Mouse (Mus musculus) MEL (cell line): ENCODE measurements at regions not wholly inside any gene's neighbourhood (a gene's known extent, or its start where the extent isn't known, plus 50 kb on each side); places are given as distances from the start of the nearest gene placed in this dataset.

Experiments
- DNase-seq: peaks from one replicate; pipeline ENCODE4 v3.0.0; 2011; ENCODE audit warnings: low read depth, low spot score
- H3K27ac ChIP-seq: 2 replicates; pipeline ENCODE4 v1.5.1; 2012; ENCODE audit warnings: low read depth, mild to moderate bottlenecking, control low read depth, low read length, moderate library complexity; ENCODE audit not compliant: control insufficient read depth
- H3K27me3 ChIP-seq, 2 experiments: fragments of 150-350 bp in 1 of 2; sonication (generic) in 1 of 2; 2 replicates each; pipeline ENCODE4 v1.6.1; 2012; ENCODE audit warnings: low read length in 2 of 2, mild to moderate bottlenecking in 2 of 2, improper control_type of control experiment in 1 of 2, moderate library complexity in 1 of 2; ENCODE audit not compliant: insufficient read depth in 2 of 2, control insufficient read depth in 1 of 2
- H3K36me3 ChIP-seq, 2 experiments: 2 replicates each; pipeline ENCODE4 v1.6.1; 2012 to 2014; ENCODE audit warnings: low read length in 2 of 2, improper control_type of control experiment in 1 of 2, inconsistent platforms in 1 of 2, mild to moderate bottlenecking in 1 of 2; ENCODE audit not compliant: insufficient read depth in 2 of 2, control insufficient read depth in 1 of 2
- H3K4me1 ChIP-seq, 2 experiments: fragments of 150-350 bp in 1 of 2; sonication (generic) in 1 of 2; 2 replicates each; pipeline ENCODE4 v1.6.1; 2012; ENCODE audit warnings: low read length in 2 of 2, improper control_type of control experiment in 1 of 2, mild to moderate bottlenecking in 1 of 2; ENCODE audit not compliant: insufficient read depth in 2 of 2, control insufficient read depth in 1 of 2
- H3K4me3 ChIP-seq, 2 experiments: fragments of 150-350 bp in 1 of 2; sonication (generic) in 1 of 2; 2 replicates each; pipeline ENCODE4 v1.5.1; 2012; ENCODE audit warnings: low read depth in 2 of 2, low read length in 2 of 2, mild to moderate bottlenecking in 2 of 2, moderate library complexity in 2 of 2, control low read depth in 1 of 2, improper control_type of control experiment in 1 of 2; ENCODE audit not compliant: control insufficient read depth in 1 of 2, insufficient read depth in 1 of 2
- H3K79me2 ChIP-seq: 2 replicates; pipeline ENCODE4 v1.6.1; 2012; ENCODE audit warnings: mild to moderate bottlenecking, low read length, moderate library complexity; ENCODE audit not compliant: control insufficient read depth, poor library complexity, insufficient read depth
- H3K9ac ChIP-seq: 2 replicates; pipeline ENCODE4 v1.6.1; 2012; ENCODE audit warnings: low read depth, mild to moderate bottlenecking, control low read depth, low read length, moderate library complexity; ENCODE audit not compliant: control insufficient read depth, poor library complexity, severe bottlenecking
- H3K9me3 ChIP-seq: fragments of 150-350 bp; sonication (generic); replicated peaks from 2 replicates; pipeline ENCODE4 v1.6.1; 2012; ENCODE audit warnings: mild to moderate bottlenecking, low read length, improper control_type of control experiment, moderate library complexity; ENCODE audit not compliant: insufficient read depth
- BHLHE40 ChIP-seq: IDR thresholded peaks from 2 replicates; pipeline ENCODE4 v1.6.1; 2012; ENCODE audit warnings: low read depth, mild to moderate bottlenecking, inconsistent platforms, low read length, improper control_type of control experiment, borderline replicate concordance
- CHD1 ChIP-seq: IDR thresholded peaks from 2 replicates; pipeline ENCODE4 v1.6.1; 2012; ENCODE audit warnings: low read depth, mild to moderate bottlenecking, inconsistent platforms, low read length, improper control_type of control experiment
- CTCF ChIP-seq, 3 experiments: IDR thresholded peaks in 2 of 3; conservative IDR thresholded peaks in 1 of 3; 2 replicates each; pipeline ENCODE4 v1.5.1; 2011 to 2012; ENCODE audit warnings: low read length in 3 of 3, low read depth in 2 of 3, mild to moderate bottlenecking in 2 of 3, improper control_type of control experiment in 1 of 3, inconsistent platforms in 1 of 3, mixed read lengths in 1 of 3, moderate library complexity in 1 of 3; ENCODE audit not compliant: control insufficient read depth in 1 of 3, insufficient read depth in 1 of 3, poor library complexity in 1 of 3, severe bottlenecking in 1 of 3
- E2F4 ChIP-seq: IDR thresholded peaks from 2 replicates; pipeline ENCODE4 v1.6.1; 2011; ENCODE audit warnings: low read depth, low read length, improper control_type of control experiment, borderline replicate concordance
- ELF1 ChIP-seq: IDR thresholded peaks from 2 replicates; pipeline ENCODE4 v1.6.1; 2014; ENCODE audit warnings: low read depth, mild to moderate bottlenecking, inconsistent platforms, low read length, improper control_type of control experiment, moderate library complexity
- EP300 ChIP-seq, 2 experiments: IDR thresholded peaks; 2 replicates each; pipeline ENCODE4 v1.6.1; 2011; ENCODE audit warnings: improper control_type of control experiment in 2 of 2, low read length in 2 of 2, low read depth in 1 of 2, mild to moderate bottlenecking in 1 of 2
- JUND ChIP-seq: IDR thresholded peaks from 2 replicates; pipeline ENCODE4 v1.6.1; 2011; ENCODE audit warnings: low read depth, mild to moderate bottlenecking, improper control_type of control experiment, low read length
- MAFK ChIP-seq: IDR thresholded peaks from 2 replicates; pipeline ENCODE4 v1.6.1; 2011; ENCODE audit warnings: low read depth, mild to moderate bottlenecking, low read length, improper control_type of control experiment, borderline replicate concordance
- MEF2A ChIP-seq: IDR thresholded peaks from 2 replicates; pipeline ENCODE4 v1.6.1; 2014; ENCODE audit warnings: low read depth, mild to moderate bottlenecking, inconsistent platforms, low read length, improper control_type of control experiment; ENCODE audit not compliant: poor library complexity, insufficient replicate concordance, severe bottlenecking; ENCODE audit errors: extremely low read depth
- MYB ChIP-seq: IDR thresholded peaks from 2 replicates; pipeline ENCODE4 v1.6.1; 2011; ENCODE audit warnings: mild to moderate bottlenecking, low read depth, low read length, improper control_type of control experiment
- MYC ChIP-seq: IDR thresholded peaks from 2 replicates; pipeline ENCODE4 v1.6.1; 2011; ENCODE audit warnings: low read depth, mild to moderate bottlenecking, low read length, improper control_type of control experiment, moderate library complexity
- NELFE ChIP-seq: IDR thresholded peaks from 2 replicates; pipeline ENCODE4 v1.6.1; 2011; ENCODE audit warnings: low read depth, low read length, improper control_type of control experiment
- NRF1 ChIP-seq: IDR thresholded peaks from 2 replicates; pipeline ENCODE4 v1.6.1; 2014; ENCODE audit warnings: low read depth, mild to moderate bottlenecking, inconsistent platforms, low read length, improper control_type of control experiment, moderate library complexity; ENCODE audit not compliant: poor library complexity, insufficient read depth, severe bottlenecking
- POLR2A ChIP-seq, 2 experiments: IDR thresholded peaks; 2 replicates each; pipeline ENCODE4 v1.6.1; 2011 to 2012; ENCODE audit warnings: low read length in 2 of 2, mild to moderate bottlenecking in 2 of 2, control low read depth in 1 of 2, improper control_type of control experiment in 1 of 2, low read depth in 1 of 2, moderate library complexity in 1 of 2; ENCODE audit not compliant: control insufficient read depth in 1 of 2, insufficient read depth in 1 of 2, poor library complexity in 1 of 2
- POLR2AphosphoS2 ChIP-seq: IDR thresholded peaks from 2 replicates; pipeline ENCODE4 v1.6.1; 2011; ENCODE audit warnings: low read length, improper control_type of control experiment
- RAD21 ChIP-seq: IDR thresholded peaks from 2 replicates; pipeline ENCODE4 v1.6.1; 2011; ENCODE audit warnings: mild to moderate bottlenecking, low read depth, low read length, improper control_type of control experiment
- RCOR1 ChIP-seq: IDR thresholded peaks from 2 replicates; pipeline ENCODE4 v1.6.1; 2012; ENCODE audit warnings: low read depth, mild to moderate bottlenecking, inconsistent platforms, low read length, improper control_type of control experiment
- TBP ChIP-seq: IDR thresholded peaks from 2 replicates; pipeline ENCODE4 v1.8.0; 2011; ENCODE audit warnings: low read depth, low read length, improper control_type of control experiment
- TCF12 ChIP-seq: IDR thresholded peaks from 2 replicates; pipeline ENCODE4 v1.6.1; 2014; ENCODE audit warnings: low read depth, mild to moderate bottlenecking, inconsistent platforms, low read length, improper control_type of control experiment, moderate library complexity
- UBTF ChIP-seq: IDR thresholded peaks from 2 replicates; pipeline ENCODE4 v1.6.1; 2012; ENCODE audit warnings: low read depth, mild to moderate bottlenecking, inconsistent platforms, low read length, improper control_type of control experiment, moderate library complexity, borderline replicate concordance; ENCODE audit not compliant: insufficient read depth
- USF1 ChIP-seq: IDR thresholded peaks from 2 replicates; pipeline ENCODE4 v1.6.1; 2014; ENCODE audit warnings: low read depth, mild to moderate bottlenecking, inconsistent platforms, low read length, improper control_type of control experiment, moderate library complexity
- USF2 ChIP-seq, 2 experiments: IDR thresholded peaks; 2 replicates each; pipeline ENCODE4 v1.6.1; 2011 to 2012; ENCODE audit warnings: improper control_type of control experiment in 2 of 2, low read length in 2 of 2, borderline replicate concordance in 1 of 2, inconsistent platforms in 1 of 2, low read depth in 1 of 2, mild to moderate bottlenecking in 1 of 2; ENCODE audit not compliant: insufficient read depth in 1 of 2
- ZC3H11A ChIP-seq: IDR thresholded peaks from 2 replicates; pipeline ENCODE4 v1.6.1; 2012; ENCODE audit warnings: low read depth, mild to moderate bottlenecking, inconsistent platforms, low read length, improper control_type of control experiment
- ZKSCAN1 ChIP-seq: IDR thresholded peaks from 2 replicates; pipeline ENCODE4 v1.6.1; 2012; ENCODE audit warnings: low read depth, mild to moderate bottlenecking, inconsistent platforms, low read length, improper control_type of control experiment, moderate library complexity
- ZMIZ1 ChIP-seq: IDR thresholded peaks from 2 replicates; pipeline ENCODE4 v1.6.1; 2012; ENCODE audit warnings: low read depth, mild to moderate bottlenecking, inconsistent platforms, low read length, improper control_type of control experiment, moderate library complexity
- ZNF384 ChIP-seq: IDR thresholded peaks from 2 replicates; pipeline ENCODE4 v1.6.1; 2012; ENCODE audit warnings: low read depth, mild to moderate bottlenecking, inconsistent platforms, low read length, improper control_type of control experiment

- Histone ChIP-seq H3K27me3 (no peaks in the 10 kb centered on the region), H3K4me3 (no peak overlapping the region), H3K9me3 (no peaks in the 10 kb centered on the region)
- TF ChIP-seq MEF2A (no peak), ZMIZ1 (no peak), CTCF (IDR thresholded peaks at IDR 0.05 in 2 of 3, conservative IDR thresholded peaks at IDR 0.05 in 1 of 3; ENCODE audit: control insufficient read depth in 1 of 3, insufficient read depth in 1 of 3, low read depth in 2 of 3, low read length in 3 of 3, poor library complexity in 1 of 3, severe bottlenecking in 1 of 3) (no peak), USF2 (IDR thresholded peaks at IDR 0.05; ENCODE audit: borderline replicate concordance in 1 of 2, insufficient read depth in 1 of 2, low read depth in 1 of 2, low read length in 2 of 2) (no peak), E2F4 (no peak), TCF12 (no peak), ZKSCAN1 (no peak), MAFK (no peak), RCOR1 (no peak), UBTF (no peak), JUND (no peak), USF1 (no peak), TBP (no peak), NELFE (no peak), ZNF384 (no peak), ELF1 (no peak), RAD21 (no peak)
- TF ChIP-seq, all 39 proteins: peak for 0
- H3K36me3 ChIP-seq: no peaks in the 10 kb centered on the region
- no peak overlapping the region for H3K27ac ChIP-seq
- DNase-seq: no peak
- H3K4me1 ChIP-seq: no peaks in the 10 kb centered on the region
- no peaks in the 10 kb centered on the region for H3K79me2 ChIP-seq
- no peak overlapping the region for H3K9ac ChIP-seq
Measured at GRCm38 (mm10) chr17:61664926-61665325, 1216.2 kb downstream of the Efna5 start.

GRCm38 (mm10) chr17:61647576-61647975, 1233.5 kb downstream of the Efna5 start:
- no peaks in the 10 kb centered on the region for H3K4me1 ChIP-seq
- no peak overlapping the region for H3K27ac ChIP-seq
- no peaks in the 10 kb centered on the region for H3K9me3 ChIP-seq
- no peak for DNase-seq
- no peak overlapping the region for H3K4me3 ChIP-seq
- no peaks in the 10 kb centered on the region for H3K36me3 ChIP-seq
- no peaks in the 10 kb centered on the region for H3K27me3 ChIP-seq
- H3K9ac ChIP-seq: no peak overlapping the region
- TF ChIP-seq CHD1: no peak
- TF ChIP-seq POLR2A (IDR thresholded peaks at IDR 0.05; ENCODE audit: control insufficient read depth in 1 of 2, insufficient read depth in 1 of 2, low read depth in 1 of 2, low read length in 2 of 2, poor library complexity in 1 of 2): no peak
- no peak for TF ChIP-seq RAD21
- no peak for TF ChIP-seq ZNF384
- no peak for TF ChIP-seq ZKSCAN1
- no peak for TF ChIP-seq POLR2AphosphoS2
- TF ChIP-seq USF2 (IDR thresholded peaks at IDR 0.05; ENCODE audit: borderline replicate concordance in 1 of 2, insufficient read depth in 1 of 2, low read depth in 1 of 2, low read length in 2 of 2): no peak
- no peak for TF ChIP-seq ZC3H11A
- TF ChIP-seq BHLHE40: no peak
- no peak for TF ChIP-seq ZMIZ1
- no peak for TF ChIP-seq NELFE
- TF ChIP-seq MYC: no peak
- no peak for TF ChIP-seq CTCF (IDR thresholded peaks at IDR 0.05 in 2 of 3, conservative IDR thresholded peaks at IDR 0.05 in 1 of 3; ENCODE audit: control insufficient read depth in 1 of 3, insufficient read depth in 1 of 3, low read depth in 2 of 3, low read length in 3 of 3, poor library complexity in 1 of 3, severe bottlenecking in 1 of 3)
- TF ChIP-seq MYB: no peak
- no peak for TF ChIP-seq NRF1
- TF ChIP-seq EP300 (IDR thresholded peaks at IDR 0.05; ENCODE audit: low read depth in 1 of 2, low read length in 2 of 2): no peak
- no peaks in the 10 kb centered on the region for H3K79me2 ChIP-seq
